Mouse (Mus musculus): ENCODE measurements around the gene Fndc3b.

DNA sequence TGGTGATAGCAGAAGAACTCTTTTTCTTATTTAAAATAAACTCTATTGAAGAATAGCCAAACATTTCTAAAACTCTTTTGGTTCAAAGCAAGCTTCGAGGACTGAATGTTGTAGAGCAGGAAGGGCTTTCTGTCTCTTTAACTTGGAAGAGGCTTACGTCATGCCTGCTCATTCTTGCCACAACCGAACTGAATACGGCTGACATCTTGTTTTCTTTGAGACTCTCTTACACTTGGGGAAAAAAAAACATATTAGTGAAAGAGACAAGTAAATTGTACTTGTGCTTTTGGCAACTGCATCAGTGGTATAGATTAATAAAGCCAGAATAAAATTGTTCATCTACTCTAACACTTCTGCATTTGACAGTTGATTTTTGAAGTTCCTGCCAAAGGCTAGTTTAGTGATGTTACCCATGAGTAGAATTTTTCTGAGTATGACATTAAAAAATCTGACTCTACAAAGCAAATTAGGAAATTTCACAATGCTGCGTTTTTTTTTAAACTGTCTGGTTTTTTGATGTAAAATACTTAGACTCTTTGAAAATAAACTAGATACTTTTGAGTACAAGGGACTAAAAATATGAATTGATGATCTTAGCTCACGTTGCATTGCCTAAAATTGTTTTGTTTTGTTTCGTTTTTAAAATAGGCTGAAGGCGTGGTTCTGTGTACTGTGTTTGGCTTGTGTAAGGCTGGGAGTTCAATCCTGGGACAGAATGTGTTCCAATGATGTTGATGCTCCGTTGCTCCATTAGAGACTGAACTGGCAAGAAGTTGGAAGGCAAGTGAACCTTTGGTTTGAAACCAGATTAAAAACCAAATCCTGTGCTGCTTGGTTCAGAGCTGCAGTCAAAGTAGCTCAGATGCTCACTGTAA is 32.4 kb upstream of the Fndc3b start:
- no peak for TF ChIP-seq POLR2A (IDR thresholded peaks at IDR 0.05; ENCODE audit: low read depth, low read length)
- TF ChIP-seq CTCF (conservative IDR thresholded peaks at IDR 0.05; ENCODE audit: insufficient read depth, insufficient read length, low read depth, low read length) = no peak

Measured in kidney, adult 2 months (tissue).